Mouse (Mus musculus) Muller cell, postnatal 12 days (primary cell): ENCODE data around the gene Ptx3.
"Not testable (repeated sequence)": the region's sequence is repeated elsewhere in the genome, so short reads cannot be mapped to it uniquely, and the experiment has no call there.

Experiments
- DNase-seq: peaks from one replicate; pipeline ENCODE4 v3.0.0-alpha.2; 2015; ENCODE audit errors: inconsistent ontology term

Ptx3 gene

DNA sequence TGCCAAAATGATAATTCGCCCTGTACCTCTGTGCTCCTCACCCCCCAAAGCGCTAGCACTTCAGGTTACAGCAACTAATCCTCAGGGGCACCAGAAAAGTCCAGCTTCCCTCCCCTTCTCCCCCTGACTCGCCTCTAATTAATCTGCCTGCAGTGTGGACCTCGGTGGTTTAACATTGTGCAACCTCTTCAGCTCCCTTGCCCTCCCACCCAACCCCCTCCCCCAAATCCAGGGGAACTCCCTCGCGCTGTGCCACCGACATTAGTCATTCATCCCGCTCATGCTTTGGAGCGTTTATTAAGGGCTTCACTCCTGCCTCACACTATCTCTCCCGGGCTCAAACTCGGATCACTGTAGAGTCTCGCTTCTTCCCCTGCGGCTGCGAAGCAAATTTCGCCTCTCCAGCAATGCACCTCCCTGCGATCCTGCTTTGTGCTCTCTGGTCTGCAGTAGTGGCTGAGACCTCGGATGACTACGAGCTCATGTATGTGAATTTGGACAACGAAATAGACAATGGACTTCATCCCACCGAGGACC, at the start of gene Ptx3:
TSS of gene Ptx3 (plus strand) at position 256 of the 537 bp plus-strand sequence.
- peak; percentile 54 for DNase-seq

DNA sequence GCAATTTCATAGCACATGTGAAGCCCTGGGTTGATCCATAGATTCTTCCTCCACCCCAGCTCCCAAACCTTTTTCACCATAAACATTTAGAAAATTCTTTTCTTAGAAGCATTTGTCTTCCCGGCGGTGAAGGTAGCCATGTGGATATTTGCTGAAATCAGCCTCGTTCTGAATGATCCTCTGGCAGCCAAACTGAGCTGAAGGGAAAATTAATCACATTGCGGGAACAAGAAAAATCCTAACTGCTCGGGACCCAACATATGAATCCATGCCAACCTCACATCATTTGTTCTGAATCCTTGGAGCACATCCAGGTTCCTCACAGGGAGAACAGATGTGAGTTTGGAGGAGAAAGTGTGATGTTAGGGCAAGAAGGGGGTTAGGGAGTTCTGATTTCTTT, 46.8 kb upstream of the Ptx3 start:
- peak; percentile 69 for DNase-seq

DNA sequence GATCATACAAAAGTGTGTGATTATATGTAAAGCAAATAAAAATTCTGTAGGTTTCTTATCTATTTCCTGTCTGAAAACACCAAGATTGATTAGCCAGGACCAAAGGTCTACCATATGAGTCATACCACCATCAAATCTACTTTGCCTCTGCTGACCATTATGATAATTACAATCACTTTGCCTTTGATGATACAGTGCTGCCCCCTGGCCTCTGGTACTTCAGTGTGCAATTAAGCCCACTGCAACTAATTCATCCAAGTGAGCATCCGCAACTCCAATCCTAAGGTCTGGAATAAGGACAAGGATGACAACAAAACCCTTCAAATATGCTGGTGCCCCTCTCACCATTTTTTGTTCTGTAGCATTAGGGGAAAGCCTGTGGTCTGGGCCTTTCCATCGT, 40.1 kb upstream of the Ptx3 start:
- peak; percentile 62 for DNase-seq

DNA sequence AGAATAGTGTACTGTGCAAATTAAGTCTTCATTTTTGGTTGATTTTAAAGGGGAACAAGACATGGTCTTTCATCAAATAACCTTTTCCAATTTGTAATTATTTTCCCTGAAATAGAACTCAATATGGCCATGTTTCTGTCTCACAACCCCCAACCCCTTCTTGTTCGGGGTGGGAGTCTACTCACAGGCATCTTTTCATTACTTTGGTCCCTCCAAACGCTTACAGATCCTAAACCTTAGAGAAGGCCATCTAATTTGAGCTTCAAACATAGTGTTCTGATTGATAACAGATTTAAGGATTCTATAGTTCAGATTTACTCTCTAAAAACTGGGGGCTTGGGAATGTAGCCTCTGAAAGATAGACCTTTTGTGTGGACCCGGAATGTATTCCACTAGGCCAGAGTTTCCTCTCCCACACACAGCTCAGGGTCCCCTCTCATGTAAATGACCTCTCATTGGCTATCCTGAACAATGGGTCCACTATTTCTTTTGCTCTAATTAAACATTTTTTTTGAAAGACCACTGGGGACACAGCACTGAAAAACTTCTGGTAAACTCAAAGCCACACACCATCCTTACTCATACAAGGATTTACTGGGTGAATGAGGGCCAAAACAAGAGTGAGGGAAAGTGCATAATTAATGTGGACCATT, 25.7 kb upstream of the Ptx3 start:
- peak; percentile 11 for DNase-seq

DNA sequence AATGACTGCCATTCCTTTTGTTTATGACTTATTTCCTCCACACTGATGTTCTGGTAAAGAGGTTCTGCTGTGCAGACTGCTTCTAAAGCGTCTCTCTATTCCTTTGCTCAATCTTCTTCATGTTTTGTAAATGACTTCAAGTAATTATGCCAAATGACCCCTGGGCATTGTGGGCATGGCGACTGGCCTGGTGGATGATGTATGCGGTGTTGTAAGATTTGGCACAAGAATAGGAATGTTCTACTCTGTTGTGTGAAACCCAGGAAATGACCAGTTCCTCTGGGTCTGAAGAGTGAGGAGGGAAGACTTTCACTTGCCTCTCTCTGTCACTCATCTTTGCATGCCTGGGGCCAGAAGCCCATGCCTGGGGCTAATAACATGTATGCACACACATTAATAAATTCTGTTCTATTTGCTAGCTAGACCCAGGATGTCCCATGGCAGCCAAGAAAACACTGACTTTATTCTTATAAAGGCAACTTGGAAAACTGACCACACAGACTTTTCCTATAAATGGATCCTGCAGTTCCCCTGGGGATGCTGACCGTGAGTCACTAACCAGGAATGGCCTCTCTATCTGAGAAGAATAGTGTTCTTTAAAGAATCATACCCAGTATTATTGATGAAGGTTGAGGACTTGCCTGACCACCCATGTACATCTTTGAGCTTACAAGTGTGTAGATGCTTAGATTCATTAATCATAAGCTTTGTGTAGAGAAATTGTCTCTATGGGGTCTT, 10.7 kb upstream of the Ptx3 start:
- peak; percentile 84 for DNase-seq

DNA sequence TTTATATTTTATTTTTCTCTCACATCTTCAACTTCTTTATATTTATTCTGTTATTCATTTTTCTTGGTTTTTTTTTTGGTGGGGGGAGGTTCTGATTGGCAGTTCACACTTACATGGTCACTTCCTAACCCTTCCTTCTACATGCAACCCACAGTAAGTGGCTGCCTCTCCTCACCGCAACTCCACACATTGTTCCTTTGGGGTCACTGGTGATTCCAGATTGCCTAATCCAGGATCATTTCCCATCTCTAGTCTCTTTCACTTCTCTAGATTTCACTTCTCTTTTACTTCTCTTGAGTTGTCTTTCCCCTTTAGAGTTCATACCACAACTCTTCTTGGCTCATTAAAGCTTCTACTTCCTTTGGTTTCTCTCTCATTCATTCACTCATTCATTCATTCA, 6.2 kb upstream of the Ptx3 start:
- no peak for DNase-seq

DNA sequence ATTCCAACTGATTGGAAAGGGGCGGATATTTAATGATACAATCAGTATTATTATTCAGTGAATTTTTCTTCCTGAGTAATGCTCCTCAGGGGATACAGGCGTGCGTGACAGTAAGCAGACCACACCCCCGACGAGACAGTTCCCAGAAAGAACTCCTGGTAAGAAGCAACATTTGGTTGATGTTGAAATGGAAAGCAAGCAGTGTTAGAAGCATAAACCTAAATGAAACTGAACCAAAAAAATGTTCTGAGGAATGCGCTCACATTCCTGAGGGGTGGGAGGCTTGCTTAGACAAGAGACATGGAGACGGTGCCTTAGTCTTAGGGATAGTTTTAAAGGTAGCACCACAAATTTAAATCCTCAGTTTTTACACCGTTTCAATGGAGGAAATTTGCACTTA, 4.0 kb upstream of the Ptx3 start:
- peak; percentile 65 for DNase-seq

DNA sequence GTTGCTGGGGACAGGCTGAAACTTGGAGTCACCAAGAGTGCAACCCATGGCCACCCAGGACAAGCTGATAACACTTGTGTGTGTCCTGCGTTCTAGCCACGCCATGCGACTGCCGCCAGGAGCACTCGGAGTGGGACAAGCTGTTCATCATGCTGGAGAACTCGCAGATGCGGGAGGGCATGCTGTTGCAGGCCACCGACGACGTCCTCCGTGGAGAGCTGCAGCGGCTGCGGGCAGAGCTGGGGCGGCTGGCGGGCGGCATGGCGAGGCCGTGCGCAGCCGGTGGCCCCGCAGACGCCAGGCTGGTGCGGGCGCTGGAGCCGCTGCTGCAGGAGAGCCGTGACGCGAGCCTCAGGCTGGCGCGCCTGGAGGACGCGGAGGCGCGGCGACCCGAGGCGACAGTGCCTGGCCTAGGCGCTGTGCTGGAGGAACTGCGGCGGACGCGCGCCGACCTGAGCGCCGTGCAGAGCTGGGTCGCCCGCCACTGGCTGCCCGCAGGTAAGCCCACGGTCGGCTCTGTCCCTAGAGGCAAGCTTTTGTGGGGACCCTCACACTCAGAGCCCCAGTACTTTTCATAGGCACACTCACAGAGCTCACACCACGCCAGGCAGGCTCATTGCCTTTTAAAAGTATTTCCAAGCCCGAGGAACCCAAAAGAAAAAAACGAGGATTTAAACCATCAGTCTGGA, 988 bp downstream of the Ptx3 start:
- peak; percentile 57 for DNase-seq

DNA sequence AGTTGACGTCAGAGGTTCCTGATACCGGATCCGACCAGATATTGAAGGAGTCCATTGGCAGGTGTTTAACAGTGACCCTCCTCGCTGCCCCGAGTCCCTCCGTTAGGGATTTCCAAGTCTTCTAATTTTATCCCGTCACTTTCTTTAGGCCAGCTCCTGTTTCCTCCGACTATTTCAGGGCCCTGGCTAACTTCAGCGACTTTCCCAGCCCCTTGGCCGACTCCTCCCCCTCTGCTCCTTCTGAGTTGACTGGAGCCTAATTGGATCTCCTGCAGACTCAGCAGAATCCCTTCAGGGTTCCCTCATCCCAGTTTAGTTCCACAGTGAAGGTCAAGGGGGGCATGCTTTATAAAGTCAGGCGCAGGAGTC, 1.5 kb downstream of the Ptx3 start:
- peak; percentile 47 for DNase-seq

DNA sequence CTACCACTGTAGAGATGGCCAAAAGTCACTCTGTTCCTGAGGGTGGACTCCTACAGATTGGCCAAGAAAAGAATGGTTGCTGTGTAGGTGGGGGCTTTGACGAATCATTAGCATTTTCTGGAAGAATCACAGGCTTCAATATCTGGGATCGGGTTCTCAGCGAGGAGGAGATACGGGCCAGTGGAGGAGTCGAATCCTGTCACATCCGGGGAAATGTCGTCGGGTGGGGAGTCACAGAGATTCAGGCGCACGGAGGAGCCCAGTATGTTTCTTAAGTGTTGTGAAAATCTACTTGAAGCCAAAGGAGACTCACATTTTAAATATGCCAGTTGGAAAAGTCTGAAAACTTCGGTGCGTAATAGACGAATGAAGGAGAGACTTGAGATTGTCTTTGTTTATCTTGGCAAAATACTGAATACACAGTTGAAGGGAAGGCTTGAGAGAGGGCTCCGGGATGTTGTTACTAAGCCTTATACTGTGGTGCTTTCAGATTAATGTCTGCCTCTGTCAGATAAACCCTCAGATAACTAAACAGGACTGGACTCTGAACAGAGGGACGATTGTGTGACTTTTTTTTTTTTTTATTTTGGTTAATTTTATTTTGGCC, 5.3 kb downstream of the Ptx3 start:
- no peak for DNase-seq

DNA sequence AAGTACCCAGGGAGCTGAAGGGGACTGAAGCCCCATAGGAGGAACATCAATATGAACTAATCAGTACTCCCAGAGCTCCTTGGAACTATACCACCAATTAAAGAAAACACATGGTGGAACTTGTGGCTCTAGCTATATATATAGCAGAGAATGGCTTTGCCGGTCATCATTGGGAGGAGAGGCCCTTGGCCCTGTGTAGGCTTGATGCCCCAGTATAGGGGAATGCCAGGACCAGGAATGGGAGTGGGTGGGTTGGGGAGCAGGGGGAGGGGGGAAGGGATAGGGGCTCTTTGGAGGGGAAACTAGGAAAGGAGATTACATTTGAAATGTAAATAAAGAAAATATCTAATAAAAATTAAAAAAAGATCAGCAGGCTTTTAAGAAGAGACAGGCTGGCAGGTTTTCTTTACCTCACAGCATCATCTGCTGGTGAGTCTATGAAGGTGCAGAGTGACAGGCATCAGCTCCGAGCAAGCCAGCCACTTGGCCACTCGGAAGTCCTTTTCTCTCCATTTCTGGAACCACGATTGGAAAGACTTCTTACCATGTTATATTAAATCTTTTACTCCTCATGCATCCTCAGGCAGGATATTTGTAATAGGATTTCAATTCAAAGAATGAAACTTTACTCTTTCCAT, 16.6 kb downstream of the Ptx3 start:
- not testable (repeated sequence) for DNase-seq

DNA sequence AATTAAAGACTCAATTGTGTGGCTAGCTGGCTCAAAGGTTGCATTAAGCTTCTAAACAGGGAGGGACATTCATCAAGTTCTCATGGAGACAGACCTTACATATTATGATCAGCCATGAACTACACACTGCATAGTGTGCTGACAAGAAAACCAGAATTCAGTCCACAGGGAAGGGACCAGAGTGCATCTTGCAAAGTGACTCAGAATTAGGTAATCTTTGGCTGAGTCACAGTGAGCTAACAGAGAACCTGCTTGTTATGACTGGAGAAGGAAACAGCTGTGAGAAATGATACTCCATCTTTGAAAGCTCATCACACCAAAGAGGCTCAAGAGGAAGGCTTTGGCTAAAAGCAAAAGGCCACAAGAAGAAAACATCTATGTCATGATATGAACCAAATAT, 20.8 kb downstream of the Ptx3 start:
- peak; percentile 58 for DNase-seq

DNA sequence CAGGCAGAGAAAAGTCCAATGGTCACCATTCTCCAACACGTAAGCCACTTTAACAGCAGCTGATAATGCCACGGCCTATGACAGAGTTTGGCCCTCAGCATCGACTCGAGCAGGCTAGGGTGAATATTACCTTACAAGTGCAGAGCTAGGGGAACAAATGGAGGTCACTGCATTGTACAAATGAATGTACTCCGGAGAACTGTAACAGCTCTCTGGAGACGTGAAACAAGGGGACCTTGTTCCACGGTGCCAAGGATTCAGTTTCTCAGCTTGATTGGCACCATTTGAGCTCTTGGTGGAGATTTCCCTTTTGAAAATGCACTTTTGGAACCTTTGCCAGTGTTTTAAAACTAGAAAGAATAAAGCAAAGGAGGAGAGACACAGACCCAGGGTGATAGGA, 32.1 kb downstream of the Ptx3 start:
- DNase-seq: no peak

DNA sequence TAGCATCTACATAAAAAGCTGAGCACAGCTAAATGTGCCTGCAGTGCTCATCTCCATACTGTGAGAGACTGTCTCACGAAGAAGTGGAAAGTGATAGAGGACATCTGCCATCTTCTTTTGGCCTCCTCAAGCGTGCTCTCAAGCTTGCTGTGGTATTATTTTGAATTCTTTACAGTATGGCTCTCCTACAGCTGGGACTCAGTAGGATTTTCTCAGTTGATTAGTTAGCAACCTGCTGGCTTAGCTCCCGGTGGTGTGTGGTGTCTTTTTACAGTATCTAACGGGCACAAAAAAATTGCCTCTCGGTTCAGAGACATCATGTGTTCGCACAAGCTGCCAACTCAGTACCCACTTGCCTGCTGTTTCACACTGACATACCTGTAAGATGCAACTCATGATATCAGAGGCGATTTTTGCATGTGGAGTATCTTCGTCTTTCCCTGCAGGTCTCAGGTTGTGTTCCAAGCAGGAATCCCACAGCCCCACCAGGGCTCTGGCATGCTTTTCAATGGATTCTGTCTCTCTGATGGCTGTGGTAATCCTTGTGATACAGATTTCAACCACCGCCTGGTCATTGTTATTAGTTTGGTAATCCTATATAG, 34.9 kb downstream of the Ptx3 start:
- DNase-seq: no peak

DNA sequence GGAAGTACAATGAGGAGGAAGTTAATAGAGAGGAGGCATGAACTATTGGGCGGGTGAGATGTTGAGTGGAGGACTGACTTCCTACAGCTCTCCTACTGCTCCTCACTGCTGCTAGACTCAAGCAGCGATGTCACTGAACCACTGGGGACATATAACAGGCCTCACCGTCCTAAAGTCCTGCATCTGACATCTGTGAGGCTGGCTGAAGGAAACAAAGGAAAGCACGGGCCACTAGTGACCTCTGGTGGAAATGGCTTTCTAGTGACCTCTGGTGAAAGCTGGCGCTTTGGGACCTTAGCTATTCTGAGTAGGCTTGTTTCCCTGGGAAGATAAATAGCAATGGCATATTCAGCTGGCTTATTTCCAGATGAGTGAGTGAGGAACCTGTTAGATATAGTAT, 42.6 kb downstream of the Ptx3 start:
- DNase-seq: peak; percentile 19

DNA sequence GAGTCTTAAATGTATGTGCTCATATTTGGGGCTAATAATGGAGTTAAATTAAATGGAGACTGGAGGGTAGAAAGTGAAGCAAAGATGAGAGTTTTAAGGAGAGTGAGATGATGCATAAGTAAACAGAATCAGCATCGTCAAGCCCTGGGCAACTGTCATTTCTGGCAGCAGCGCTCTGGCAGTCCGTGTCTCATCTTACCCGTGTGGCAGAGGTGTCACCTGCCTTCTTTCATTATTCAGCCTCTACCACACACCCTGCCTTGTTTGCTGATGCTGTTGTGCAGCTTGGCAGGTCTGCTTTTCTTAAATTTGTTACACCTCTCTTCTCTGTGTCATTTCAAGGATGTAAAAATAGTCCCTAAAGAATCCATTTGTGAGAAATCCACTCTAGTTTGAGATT, 43.6 kb downstream of the Ptx3 start:
- no peak for DNase-seq
